Mouse (Mus musculus): ENCODE results near the gene Zmym6. TPM values are rescaled to one million over a fixed set of nuclear protein-coding genes. Genes with fewer than 3 reads are reported as not detected.

Zmym6 gene
- total RNA-seq, 2 experiments from 2014 or later = 12.0 to 15.3 TPM

Other genes with a start within 250 kb of the Zmym6 start
- 10 to 100 TPM; 42.9 to 46.7 TPM for gene Zmym4, start 109.2 kb upstream of the Zmym6 start, total RNA-seq (2021)
- 100 to 1,000 TPM; 145 to 225 TPM for gene Sfpq, start 56.1 kb upstream of the Zmym6 start, total RNA-seq (2021)
- gene Zmym1, start 16.2 kb upstream of the Zmym6 start, total RNA-seq (2021) = 1 to 10 TPM; 7.7 to 7.8 TPM
- 10 to 100 TPM; 14.8 to 22.8 TPM for gene Tmem35b, start 46.3 kb downstream of the Zmym6 start, total RNA-seq (2021)
- 1 to 10 TPM; 3.1 to 5.6 TPM for gene Dlgap3, start 91.8 kb downstream of the Zmym6 start, total RNA-seq (2021)
- gene Smim12, start 166.4 kb downstream of the Zmym6 start, total RNA-seq (2021) = 10 to 100 TPM; 51.5 to 52.6 TPM
- 1 to 10 TPM; 4.5 to 4.7 TPM for gene Gja4, start 236.7 kb downstream of the Zmym6 start, total RNA-seq (2021)